Mouse (Mus musculus) erythroblast, embryonic 14.5 days (primary cell): ENCODE results near the gene Kif5a. TPM values are rescaled to one million over a fixed set of nuclear protein-coding genes. Genes with fewer than 3 reads are reported as not detected.
A peak's percentile ranks its signal among the peaks of the same experiment; 100 is the strongest.

Source experiments
- H3K27me3 ChIP-seq: 2 replicates; pipeline ENCODE4 v1.6.1; 2012; ENCODE audit warnings: inconsistent platforms; ENCODE audit not compliant: control insufficient read depth
- H3K36me3 ChIP-seq: 2 replicates; pipeline ENCODE4 v1.6.1; 2012; ENCODE audit warnings: mild to moderate bottlenecking, inconsistent platforms; ENCODE audit not compliant: control insufficient read depth
- H3K4me1 ChIP-seq: 2 replicates; pipeline ENCODE4 v1.6.1; 2012; ENCODE audit warnings: inconsistent platforms; ENCODE audit not compliant: control insufficient read depth
- H3K4me3 ChIP-seq: replicated peaks from 2 replicates; pipeline ENCODE3; 2012; ENCODE audit warnings: moderate library complexity, mild to moderate bottlenecking, inconsistent platforms
- H3K9me3 ChIP-seq: 2 replicates; pipeline ENCODE4 v1.6.1; 2012; ENCODE audit warnings: low read length, inconsistent platforms, mixed read lengths; ENCODE audit not compliant: control insufficient read depth
- GATA1 ChIP-seq: IDR thresholded peaks from 2 replicates; pipeline ENCODE4 v1.6.1; 2012; ENCODE audit warnings: low read length, inconsistent platforms, mixed read lengths
- TAL1 ChIP-seq: IDR thresholded peaks from 3 replicates; pipeline ENCODE4 v1.6.1; 2012; ENCODE audit warnings: low read length, inconsistent platforms, mixed read lengths
- polyA plus RNA-seq: library from polyadenylated mRNA; stranded (reverse); fragments of >175 nt; gene quantifications from 2 replicates; pipeline ENCODE4 v1.2.3, GENCODE M21; 2012

Kif5a gene
- polyA plus RNA-seq, 1 experiment = 0.03 TPM

GRCm38 (mm10) chr10:127177719-127178118 lies 85.4 kb downstream of the Kif5a start:
- no peaks in the 10 kb centered on the region for H3K36me3 ChIP-seq
- H3K27me3 ChIP-seq = peaks cover 70% of the 10 kb centered on the region
- H3K9me3 ChIP-seq = peaks cover 3% of the 10 kb centered on the region; the same call in 1 of the 2 replicates
- TF ChIP-seq GATA1 = no peak
- no peak for TF ChIP-seq TAL1
- H3K4me1 ChIP-seq = peaks cover 40% of the 10 kb centered on the region
- H3K4me3 ChIP-seq = peak overlapping the region; percentile 38

GRCm38 (mm10) chr10:127177235-127177634 lies 85.9 kb downstream of the Kif5a start:
- H3K9me3 ChIP-seq = peaks cover 3% of the 10 kb centered on the region; the same call in 1 of the 2 replicates
- peaks cover 70% of the 10 kb centered on the region for H3K27me3 ChIP-seq
- peaks cover 40% of the 10 kb centered on the region for H3K4me1 ChIP-seq
- H3K36me3 ChIP-seq = no peaks in the 10 kb centered on the region
- TF ChIP-seq TAL1 (no peak), GATA1 (no peak)
- H3K4me3 ChIP-seq = peak overlapping the region; percentile 1

- no peak for TF ChIP-seq TAL1
- no peak for TF ChIP-seq GATA1
- H3K4me1 ChIP-seq = peaks cover 40% of the 10 kb centered on the region
- peaks cover 70% of the 10 kb centered on the region for H3K27me3 ChIP-seq
- no peak overlapping the region for H3K4me3 ChIP-seq
- H3K36me3 ChIP-seq = peaks cover 3% of the 10 kb centered on the region
- peaks cover 3% of the 10 kb centered on the region; the same call in 1 of the 2 replicates for H3K9me3 ChIP-seq
Observed at GRCm38 (mm10) chr10:127176756-127177155, 86.4 kb downstream of the Kif5a start.

DNA sequence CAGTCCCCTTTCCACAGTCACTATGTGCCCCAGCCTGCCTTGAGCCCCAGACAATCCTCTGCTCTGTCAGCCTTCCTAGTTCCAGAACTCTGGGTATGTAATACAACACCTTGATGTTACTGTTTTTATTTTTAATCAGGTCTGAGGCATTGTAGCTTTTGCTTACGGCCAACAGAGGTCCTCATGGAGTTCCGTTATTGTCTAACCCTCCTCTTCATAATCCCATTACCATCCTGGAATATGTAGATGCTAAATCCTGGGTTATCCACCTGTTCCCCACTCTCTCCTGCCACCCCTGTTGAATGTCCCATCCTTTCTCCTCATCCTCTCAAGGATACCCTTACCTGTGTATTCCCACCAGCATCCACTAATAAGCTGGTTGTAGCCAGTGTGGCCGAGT lies 86.9 kb downstream of the Kif5a start:
- Histone ChIP-seq H3K4me1 (peaks cover 42% of the 10 kb centered on the region), H3K4me3 (no peak overlapping the region), H3K9me3 (peaks cover 3% of the 10 kb centered on the region; the same call in 1 of the 2 replicates), H3K36me3 (peaks cover 3% of the 10 kb centered on the region), H3K27me3 (peaks cover 66% of the 10 kb centered on the region)
- TF ChIP-seq GATA1 (no peak), TAL1 (no peak)

Other genes with a start within 250 kb of the Kif5a start
- 2.0 and 2.3 TPM in 2 replicates for gene Tsfm, start 232.5 kb downstream of the Kif5a start, polyA plus RNA-seq
- 0.59 and 0.74 TPM in 2 replicates for gene Mettl1, start 221.9 kb downstream of the Kif5a start, polyA plus RNA-seq
- not detected in 2 replicates for gene Eef1akmt3, start 221.8 kb downstream of the Kif5a start, polyA plus RNA-seq
- not detected in 2 replicates for gene Cyp27b1, start 215.1 kb downstream of the Kif5a start, polyA plus RNA-seq
- not detected in 2 replicates for gene March9, start 203.2 kb downstream of the Kif5a start, polyA plus RNA-seq
- 81.1 and 96.8 TPM in 2 replicates for gene Cdk4, start 199.8 kb downstream of the Kif5a start, polyA plus RNA-seq
- 1.3 and 1.6 TPM in 2 replicates for gene Tspan31, start 193.1 kb downstream of the Kif5a start, polyA plus RNA-seq
- 0.07 and 0.10 TPM in 2 replicates for gene Agap2, start 188.1 kb downstream of the Kif5a start, polyA plus RNA-seq
- 13.2 and 14.7 TPM in 2 replicates for gene Os9, start 142.2 kb downstream of the Kif5a start, polyA plus RNA-seq
- 0.56 and 1.0 TPM in 2 replicates for gene B4galnt1, start 98.1 kb downstream of the Kif5a start, polyA plus RNA-seq
- not detected in 2 replicates for gene Slc26a10, start 82.7 kb downstream of the Kif5a start, polyA plus RNA-seq
- 0.47 and 0.52 TPM in 2 replicates for gene Arhgef25, start 73.3 kb downstream of the Kif5a start, polyA plus RNA-seq
- gene Dtx3, start 67.6 kb downstream of the Kif5a start, polyA plus RNA-seq = 11.1 and 11.5 TPM in 2 replicates
- gene Pip4k2c, start 51.8 kb downstream of the Kif5a start, polyA plus RNA-seq = 9.5 and 10.2 TPM in 2 replicates
- 15.3 and 16.5 TPM in 2 replicates for gene Dctn2, start 3.0 kb upstream of the Kif5a start, polyA plus RNA-seq
- gene Mbd6, start 25.7 kb upstream of the Kif5a start, polyA plus RNA-seq = 33.5 and 35.5 TPM in 2 replicates
- gene Mars, start 48.4 kb upstream of the Kif5a start, polyA plus RNA-seq = 12.0 and 17.1 TPM in 2 replicates
- gene Arhgap9, start 58.6 kb upstream of the Kif5a start, polyA plus RNA-seq = 0.06 and 0.16 TPM in 2 replicates
- gene Gli1, start 78.6 kb upstream of the Kif5a start, polyA plus RNA-seq = not detected in 2 replicates
- gene Inhbe, start 91.1 kb upstream of the Kif5a start, polyA plus RNA-seq = not detected in 2 replicates
- gene Inhbc, start 107.1 kb upstream of the Kif5a start, polyA plus RNA-seq = not detected in 2 replicates
- 8.8 and 11.1 TPM in 2 replicates for gene R3hdm2, start 117.0 kb upstream of the Kif5a start, polyA plus RNA-seq
- 0.04 and 0.05 TPM in 2 replicates for gene Stac3, start 238.3 kb upstream of the Kif5a start, polyA plus RNA-seq